Mouse (Mus musculus) cortical plate, adult 2 months (tissue): ENCODE data around the gene Tmem219.

Source experiments
- CTCF ChIP-seq: fragments of 200-500 bp; IDR thresholded peaks from 2 replicates; pipeline ENCODE4 v1.5.1; 2011; ENCODE audit warnings: mild to moderate bottlenecking, control low read depth, low read length; ENCODE audit not compliant: insufficient read depth; ENCODE audit errors: extremely low read depth
- POLR2A ChIP-seq: fragments of 200-500 bp; IDR thresholded peaks from 2 replicates; pipeline ENCODE4 v1.6.1; 2011; ENCODE audit warnings: mild to moderate bottlenecking, low read length, control low read depth; ENCODE audit not compliant: insufficient read depth; ENCODE audit errors: extremely low read depth

DNA sequence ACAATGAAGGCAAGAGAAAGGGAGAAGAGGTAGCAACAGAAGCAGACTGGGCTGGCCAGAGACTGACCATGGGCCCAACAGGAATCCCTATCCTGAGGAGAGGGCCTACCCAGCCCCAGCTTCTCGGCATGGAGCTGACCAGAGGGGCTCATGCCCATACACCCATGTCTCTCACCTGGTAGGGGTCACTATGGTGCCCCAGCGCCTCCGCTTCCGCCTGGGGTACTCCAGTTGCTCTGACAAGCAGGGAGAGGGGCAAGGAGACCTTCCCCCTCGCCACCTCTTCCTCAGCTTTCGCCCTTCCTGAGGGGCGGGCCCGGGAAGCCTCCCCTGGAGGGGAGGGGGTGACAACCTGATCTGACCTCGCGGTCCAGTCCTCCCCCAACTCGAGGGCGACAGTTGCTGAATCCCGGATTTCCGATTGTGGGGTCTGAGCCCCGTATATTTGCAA lies 39.0 kb downstream of the Tmem219 start:
- TF ChIP-seq CTCF (no peak), POLR2A (no peak)
